Mouse (Mus musculus) lung, adult 2 months (tissue): ENCODE results near the gene Col15a1.

Experiments
- CTCF ChIP-seq: fragments of 200-500 bp; IDR thresholded peaks from 2 replicates; pipeline ENCODE4 v1.5.1; 2011; ENCODE audit warnings: mild to moderate bottlenecking, low read length, control low read depth; ENCODE audit not compliant: insufficient read depth
- POLR2A ChIP-seq: fragments of 200-500 bp; IDR thresholded peaks from 2 replicates; pipeline ENCODE4 v1.6.1; 2011; ENCODE audit warnings: low read depth, mild to moderate bottlenecking, control low read depth, low read length, borderline replicate concordance; ENCODE audit errors: extremely low read depth

DNA sequence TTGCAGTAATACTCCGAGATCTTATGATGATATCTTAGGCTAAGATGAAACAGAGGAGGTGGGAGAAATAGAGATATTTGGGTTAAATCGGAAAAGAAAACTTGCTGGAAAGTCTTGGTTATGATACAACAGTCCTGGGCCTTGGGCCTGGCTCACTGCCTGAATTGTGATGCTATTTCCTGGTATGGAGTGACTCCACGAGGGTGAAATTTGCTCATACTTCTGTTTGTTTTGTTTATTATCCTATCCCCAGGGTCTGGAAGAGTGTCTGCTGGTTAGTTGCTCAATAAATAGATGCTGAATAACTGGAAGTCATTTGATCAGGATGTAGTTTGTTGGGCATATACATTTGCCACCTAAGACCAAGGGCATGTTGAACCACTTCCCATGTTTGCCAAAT, 119.8 kb downstream of the Col15a1 start:
- TF ChIP-seq CTCF (no peak), POLR2A (no peak)
